19 mouse cellular contexts compared by ENCODE assay signal in genomic region chr19:43463546-43464293, GRCm38 (mm10). TPM values are rescaled to one million over a fixed set of nuclear protein-coding genes. Genes with fewer than 3 reads are reported as not detected.
DNase-seq lines count a peak whose midpoint lies in the region; ATAC-seq and TF ChIP-seq lines count a peak whose summit lies in the region.
"Had no signal": no experiment of that assay in that cellular context is flagged by ENCODE, and none has a peak within 500 bp of the region (broad histone marks: within the 10 kb centered on the region; RNA-seq: fewer than 3 reads in every experiment).

No protein-coding gene starts in this region.

- no peak for DNase-seq in frontal cortex, postnatal 10 days (ENCODE audit: low spot score in 2 of 2)
- DNase-seq in neural tube, embryonic 10.5 days (ENCODE audit: extremely low spot score, low spot score), result no peak
- DNase-seq in thymus, postnatal 36 days, result no peak
- DNase-seq: adrenal gland, postnatal 36 days; cerebellum, adult 8-10 months; gastrocnemius, postnatal 36 days; heart, postnatal 14 days; lung, embryonic 14.5 days; lung, postnatal 4 days; midbrain, embryonic 14.5 days; thymus, adult 18-20 months had no signal

- peak; percentile 98 for ATAC-seq in intestine, embryonic 15.5 days
- ATAC-seq in intestine, postnatal 0 days, result peak; percentile 99
- peak; percentile 98 for ATAC-seq in kidney, embryonic 16.5 days (ENCODE audit: low FRiP score, low TSS enrichment)
- ATAC-seq in liver, embryonic 15.5 days (ENCODE audit: insufficient read depth), result peak; percentile 81

- WGBS in intestine, embryonic 15.5 days, result 78% methylated on average over 7 of the region's 7 CpGs
- 60% methylated on average over 7 of the region's 7 CpGs for whole genome bisulfite sequencing in intestine, postnatal 0 days
- WGBS in kidney, embryonic 16.5 days, result 76% methylated on average over 7 of the region's 7 CpGs
- WGBS in liver, embryonic 15.5 days (ENCODE audit: insufficient replicate concordance), result 63% methylated on average over 7 of the region's 7 CpGs

- no peak overlapping the region for H3K27ac ChIP-seq in intestine, embryonic 15.5 days
- H3K27ac ChIP-seq in intestine, postnatal 0 days (ENCODE audit: low read depth, low read length), result peak overlapping the region; percentile 57; the same call in 1 of the 2 replicates
- peak overlapping the region; percentile 75 for H3K27ac ChIP-seq in kidney, embryonic 16.5 days (ENCODE audit: low read length)
- H3K27ac ChIP-seq in liver, embryonic 15.5 days (replicated peaks), result 0 out of 2 replicates have a peak overlapping the region, but pooled peaks have one; percentile 19
- H3K27ac ChIP-seq: hindbrain, embryonic 14.5 days; limb, embryonic 10.5 days had no signal

- H3K27me3 ChIP-seq in intestine, embryonic 15.5 days (replicated peaks), result no peaks in the 10 kb centered on the region
- no peaks in the 10 kb centered on the region for H3K27me3 ChIP-seq in intestine, postnatal 0 days (replicated peaks; ENCODE audit: control insufficient read depth, insufficient read depth, low read length)
- no peaks in the 10 kb centered on the region for H3K27me3 ChIP-seq in kidney, embryonic 16.5 days (ENCODE audit: insufficient read depth, low read length)
- H3K27me3 ChIP-seq in liver, embryonic 15.5 days, result no peaks in the 10 kb centered on the region

- no peaks in the 10 kb centered on the region for H3K36me3 ChIP-seq in intestine, embryonic 15.5 days
- no peaks in the 10 kb centered on the region for H3K36me3 ChIP-seq in intestine, postnatal 0 days (ENCODE audit: control insufficient read depth, insufficient read depth)
- H3K36me3 ChIP-seq in kidney, embryonic 16.5 days (ENCODE audit: insufficient read depth, low read length), result no peaks in the 10 kb centered on the region
- H3K36me3 ChIP-seq in liver, embryonic 15.5 days (replicated peaks), result no peaks in the 10 kb centered on the region
- H3K36me3 ChIP-seq: limb, embryonic 10.5 days had no signal

- no peak overlapping the region for H3K4me3 ChIP-seq in intestine, embryonic 15.5 days (replicated peaks)
- no peak overlapping the region for H3K4me3 ChIP-seq in intestine, postnatal 0 days (ENCODE audit: low read depth, low read length)
- H3K4me3 ChIP-seq in kidney, embryonic 16.5 days (ENCODE audit: low read length), result no peak overlapping the region
- H3K4me3 ChIP-seq in liver, embryonic 15.5 days (replicated peaks), result no peak overlapping the region
- H3K4me3 ChIP-seq: limb, embryonic 10.5 days; myocyte had no signal

- TF ChIP-seq CTCF in intestine, postnatal 0 days (IDR thresholded peaks at IDR 0.05; ENCODE audit: low read depth), result no peak

- no peaks in the 10 kb centered on the region for H3K9me3 ChIP-seq in intestine, embryonic 15.5 days
- no peaks in the 10 kb centered on the region for H3K9me3 ChIP-seq in intestine, postnatal 0 days (ENCODE audit: control insufficient read depth)
- H3K9me3 ChIP-seq in kidney, embryonic 16.5 days (ENCODE audit: low read length), result no peaks in the 10 kb centered on the region
- H3K9me3 ChIP-seq in liver, embryonic 15.5 days (replicated peaks), result no peaks in the 10 kb centered on the region
- H3K9me3 ChIP-seq: limb, embryonic 10.5 days had no signal

- no peak overlapping the region for H3K4me2 ChIP-seq in intestine, embryonic 15.5 days (replicated peaks)
- H3K4me2 ChIP-seq in intestine, postnatal 0 days (replicated peaks; ENCODE audit: low read depth), result no peak overlapping the region; the same call in 1 of the 2 replicates
- H3K4me2 ChIP-seq in kidney, embryonic 16.5 days (replicated peaks; ENCODE audit: low read depth, low read length), result no peak overlapping the region
- H3K4me2 ChIP-seq in liver, embryonic 15.5 days, result no peak overlapping the region
- H3K4me2 ChIP-seq: heart, embryonic 11.5 days; hindbrain, embryonic 14.5 days; lung, embryonic 14.5 days had no signal

- no peaks in the 10 kb centered on the region for H3K4me1 ChIP-seq in intestine, embryonic 15.5 days (replicated peaks)
- no peaks in the 10 kb centered on the region for H3K4me1 ChIP-seq in intestine, postnatal 0 days (replicated peaks; ENCODE audit: control insufficient read depth, insufficient read depth, low read length)
- H3K4me1 ChIP-seq in kidney, embryonic 16.5 days (ENCODE audit: insufficient read depth, low read length), result no peaks in the 10 kb centered on the region
- H3K4me1 ChIP-seq in liver, embryonic 15.5 days (replicated peaks), result no peaks in the 10 kb centered on the region
- H3K4me1 ChIP-seq: limb, embryonic 10.5 days had no signal

- no peak overlapping the region for H3K9ac ChIP-seq in intestine, embryonic 15.5 days
- no peak overlapping the region for H3K9ac ChIP-seq in intestine, postnatal 0 days (ENCODE audit: low read depth, low read length)
- H3K9ac ChIP-seq in kidney, embryonic 16.5 days (replicated peaks; ENCODE audit: low read length), result no peak overlapping the region
- H3K9ac ChIP-seq in liver, embryonic 15.5 days, result no peak overlapping the region
- H3K9ac ChIP-seq: hindbrain, embryonic 14.5 days; lung, embryonic 14.5 days had no signal

RNA-seq across cellular contexts. Expression of gene Cnnm1, which starts 23.5 kb away (rescaled TPM):
- 0.64 and 0.93 TPM in 2 replicates for polyA plus RNA-seq in intestine, embryonic 15.5 days (2015; fragmentation: Nextera tagmentation; extraction: Ambion mirVana)
- polyA plus RNA-seq in intestine, postnatal 0 days (2015; fragmentation: Nextera tagmentation; extraction: Ambion mirVana), result 5.4 and 5.5 TPM in 2 replicates
- polyA plus RNA-seq in kidney, embryonic 16.5 days (2015; fragmentation: Nextera tagmentation; extraction: Ambion mirVana), result 0.05 and 0.27 TPM in 2 replicates
- polyA plus RNA-seq in liver, embryonic 15.5 days (2015; fragmentation: Nextera tagmentation; extraction: Ambion mirVana), result 0.12 and 0.21 TPM in 2 replicates
- polyA plus RNA-seq: myocyte had no signal
